Mouse (Mus musculus) MEL (cell line): ENCODE measurements around the gene Ppef2.

Experiments
- CTCF ChIP-seq, 3 experiments: IDR thresholded peaks in 2 of 3; conservative IDR thresholded peaks in 1 of 3; 2 replicates each; pipeline ENCODE4 v1.5.1; 2011 to 2012; ENCODE audit warnings: low read length in 3 of 3, low read depth in 2 of 3, mild to moderate bottlenecking in 2 of 3, improper control_type of control experiment in 1 of 3, inconsistent platforms in 1 of 3, mixed read lengths in 1 of 3, moderate library complexity in 1 of 3; ENCODE audit not compliant: control insufficient read depth in 1 of 3, insufficient read depth in 1 of 3, poor library complexity in 1 of 3, severe bottlenecking in 1 of 3
- GATA1 ChIP-seq: IDR thresholded peaks from 2 replicates; pipeline ENCODE4 v1.6.1; 2011; ENCODE audit warnings: low read depth, low read length, improper control_type of control experiment
- MEF2A ChIP-seq: IDR thresholded peaks from 2 replicates; pipeline ENCODE4 v1.6.1; 2014; ENCODE audit warnings: low read depth, mild to moderate bottlenecking, inconsistent platforms, low read length, improper control_type of control experiment; ENCODE audit not compliant: poor library complexity, insufficient replicate concordance, severe bottlenecking; ENCODE audit errors: extremely low read depth
- POLR2A ChIP-seq, 2 experiments: IDR thresholded peaks; 2 replicates each; pipeline ENCODE4 v1.6.1; 2011 to 2012; ENCODE audit warnings: low read length in 2 of 2, mild to moderate bottlenecking in 2 of 2, control low read depth in 1 of 2, improper control_type of control experiment in 1 of 2, low read depth in 1 of 2, moderate library complexity in 1 of 2; ENCODE audit not compliant: control insufficient read depth in 1 of 2, insufficient read depth in 1 of 2, poor library complexity in 1 of 2
- POLR2AphosphoS5 ChIP-seq: IDR thresholded peaks from 2 replicates; pipeline ENCODE4 v1.6.1; 2012; ENCODE audit warnings: low read depth, borderline replicate concordance, mild to moderate bottlenecking, inconsistent platforms, low read length, moderate library complexity, mixed read lengths
- RCOR1 ChIP-seq: IDR thresholded peaks from 2 replicates; pipeline ENCODE4 v1.6.1; 2012; ENCODE audit warnings: low read depth, mild to moderate bottlenecking, inconsistent platforms, low read length, improper control_type of control experiment
- TAL1 ChIP-seq: IDR thresholded peaks from 2 replicates; pipeline ENCODE4 v1.6.1; 2012; ENCODE audit warnings: mild to moderate bottlenecking, inconsistent platforms, low read length, moderate library complexity, mixed read lengths
- TBP ChIP-seq: IDR thresholded peaks from 2 replicates; pipeline ENCODE4 v1.8.0; 2011; ENCODE audit warnings: low read depth, low read length, improper control_type of control experiment

GRCm38 (mm10) chr5:92248614-92249013 is 7.5 kb downstream of the Ppef2 start:
- TF ChIP-seq CTCF (IDR thresholded peaks at IDR 0.05 in 2 of 3, conservative IDR thresholded peaks at IDR 0.05 in 1 of 3; ENCODE audit: control insufficient read depth in 1 of 3, insufficient read depth in 1 of 3, low read depth in 2 of 3, low read length in 3 of 3, poor library complexity in 1 of 3, severe bottlenecking in 1 of 3) (no peak), POLR2AphosphoS5 (no peak), RCOR1 (no peak), TBP (no peak), MEF2A (no peak), GATA1 (no peak), TAL1 (no peak), POLR2A (IDR thresholded peaks at IDR 0.05; ENCODE audit: control insufficient read depth in 1 of 2, insufficient read depth in 1 of 2, low read depth in 1 of 2, low read length in 2 of 2, poor library complexity in 1 of 2) (no peak)
